In genomic region chr8:48373404-48373803, GRCm38 (mm10) we compare ENCODE assay signal across 23 mouse cellular contexts.
"Had no signal": no experiment of that assay in that cellular context is flagged by ENCODE, and none has a peak within 500 bp of the region (broad histone marks: within the 10 kb centered on the region; RNA-seq: fewer than 3 reads in every experiment).

No protein-coding gene starts in this region.

- DNase-seq: gastrocnemius, postnatal 14 days; gastrocnemius, postnatal 36 days; heart, postnatal 10 days; heart, postnatal 4 days; kidney, adult 18-20 months; kidney, adult 8-10 months; kidney, postnatal 14 days; kidney, postnatal 36 days; layer of hippocampus, adult 9-11 months; layer of hippocampus, postnatal 36 days; left cerebral cortex, postnatal 4 days had no signal

- H3K9me3 ChIP-seq: heart, embryonic 10.5 days; heart, embryonic 12.5 days; hindbrain, embryonic 10.5 days; hindbrain, embryonic 12.5 days; intestine, embryonic 15.5 days; limb, embryonic 13.5 days; limb, embryonic 15.5 days; liver, embryonic 12.5 days had no signal

- ATAC-seq: hindbrain, embryonic 16.5 days; inflammation-experienced regulatory T-cells, adult 6 months; intestine, embryonic 15.5 days; intestine, postnatal 0 days; liver, embryonic 12.5 days had no signal

- H3K4me3 ChIP-seq: heart, embryonic 10.5 days; heart, embryonic 12.5 days; hindbrain, embryonic 10.5 days; hindbrain, embryonic 12.5 days; intestine, embryonic 15.5 days; limb, embryonic 13.5 days; limb, embryonic 15.5 days; liver, embryonic 12.5 days had no signal

- H3K36me3 ChIP-seq: heart, embryonic 10.5 days; heart, embryonic 12.5 days; hindbrain, embryonic 12.5 days; intestine, embryonic 15.5 days; limb, embryonic 13.5 days; limb, embryonic 15.5 days; liver, embryonic 12.5 days had no signal

- H3K9ac ChIP-seq: heart, embryonic 12.5 days; hindbrain, embryonic 12.5 days; hindbrain, embryonic 14.5 days; intestine, embryonic 15.5 days; limb, embryonic 13.5 days; limb, embryonic 15.5 days; liver, embryonic 12.5 days had no signal

- H3K27me3 ChIP-seq: heart, embryonic 12.5 days; hindbrain, embryonic 12.5 days; intestine, embryonic 15.5 days; limb, embryonic 13.5 days; limb, embryonic 15.5 days; liver, embryonic 12.5 days had no signal

- H3K27ac ChIP-seq: heart, embryonic 10.5 days; hindbrain, embryonic 10.5 days; hindbrain, embryonic 12.5 days; hindbrain, embryonic 14.5 days; intestine, embryonic 15.5 days; limb, embryonic 13.5 days; limb, embryonic 15.5 days; liver, embryonic 12.5 days had no signal

- H3K4me2 ChIP-seq: heart, embryonic 12.5 days; hindbrain, embryonic 12.5 days; hindbrain, embryonic 14.5 days; intestine, embryonic 15.5 days; limb, embryonic 13.5 days; limb, embryonic 15.5 days; liver, embryonic 12.5 days had no signal

- H3K4me1 ChIP-seq: intestine, embryonic 15.5 days; limb, embryonic 13.5 days; liver, embryonic 12.5 days had no signal
